Mouse (Mus musculus): ENCODE results near the gene Cpm. TPM values are rescaled to one million over a fixed set of nuclear protein-coding genes. Genes with fewer than 3 reads are reported as not detected.

The Cpm gene
- total RNA-seq, 1 experiment, result 4.8 TPM

DNA sequence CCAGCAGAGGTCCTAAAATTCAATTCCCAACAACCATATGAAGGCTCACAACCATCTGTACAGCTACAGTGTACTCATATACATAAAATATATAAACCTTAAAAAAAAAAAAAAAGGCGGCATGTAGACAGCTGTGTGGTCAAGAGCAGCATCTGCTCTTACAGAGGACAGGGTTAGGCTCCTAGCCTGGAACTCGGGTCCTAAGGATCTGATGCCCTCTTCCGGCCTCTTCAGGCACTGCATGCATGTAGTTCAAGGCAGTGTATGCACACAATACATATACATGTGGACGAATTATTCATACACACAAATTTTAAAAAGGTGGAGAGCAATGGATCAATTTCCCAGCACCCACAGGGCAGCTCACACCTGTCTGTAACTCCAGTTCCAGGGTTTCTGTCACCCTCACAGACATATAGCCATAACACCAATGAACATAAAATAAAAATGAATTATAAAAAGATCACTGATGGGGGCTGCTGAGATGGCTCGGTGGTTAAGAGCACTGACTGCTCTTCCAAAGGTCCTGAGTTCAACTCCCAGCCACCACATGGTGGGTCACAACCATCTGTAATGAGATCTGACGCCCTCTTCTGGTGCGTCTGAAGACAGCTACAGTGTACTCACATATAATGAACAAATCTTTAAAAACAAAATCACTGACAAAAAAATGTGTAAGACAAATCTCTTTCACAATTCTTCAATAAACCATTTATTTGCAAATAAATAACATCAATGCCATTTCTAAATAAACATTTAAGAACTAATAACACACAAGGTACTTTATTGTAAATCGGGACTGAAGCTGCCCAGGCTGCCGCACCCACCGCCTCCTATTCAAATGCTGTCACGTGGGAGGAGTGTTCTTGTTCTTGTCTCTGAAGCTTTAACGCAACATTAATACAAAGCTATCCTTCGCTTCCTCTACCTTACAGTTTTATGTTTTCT lies 59.2 kb downstream of the Cpm start:
- H3K9ac ChIP-seq (ENCODE audit: insufficient read depth, low read depth, low read length, poor library complexity, severe bottlenecking), result no peak overlapping the region
- no peak overlapping the region for H3K4me3 ChIP-seq (ENCODE audit: insufficient read depth in 1 of 2, low read depth in 1 of 2, low read length in 2 of 2, poor library complexity in 1 of 2, severe bottlenecking in 1 of 2)
- H3K36me3 ChIP-seq (ENCODE audit: control insufficient read depth, insufficient read depth, low read length, poor library complexity, severe bottlenecking), result peaks cover 25% of the 10 kb centered on the region
- H3K4me1 ChIP-seq (ENCODE audit: control insufficient read depth in 2 of 2, insufficient read depth in 2 of 2, low read length in 2 of 2, poor library complexity in 1 of 2), result peaks cover 0 to 6% of the 10 kb centered on the region in 2 experiments; a peak in 1 of 4 replicates
- TF ChIP-seq ZNF384 (IDR thresholded peaks at IDR 0.05; ENCODE audit: low read depth, low read length) (peak; percentile 75; the same call in 1 of the 2 replicates), HCFC1 (IDR thresholded peaks at IDR 0.05; ENCODE audit: borderline replicate concordance, insufficient read depth, low read length) (no peak), CHD2 (IDR thresholded peaks at IDR 0.05; ENCODE audit: low read depth, low read length) (0 out of 2 replicates have a peak, but pooled peaks have one; percentile 11)
- in situ Hi-C loops (cut with MboI; ENCODE audit: low sequenced_read_pairs in 2 of 2, unreplicated experiment in 2 of 2), result no loop called here
- no peaks in the 10 kb centered on the region for H3K9me3 ChIP-seq (ENCODE audit: control insufficient read depth, insufficient read depth, low read depth, low read length)
- H3K27ac ChIP-seq (ENCODE audit: insufficient read depth, low read depth, low read length, poor library complexity, severe bottlenecking), result no peak overlapping the region
- DNase-seq (ENCODE audit: low read depth, low spot score), result no peak

DNA sequence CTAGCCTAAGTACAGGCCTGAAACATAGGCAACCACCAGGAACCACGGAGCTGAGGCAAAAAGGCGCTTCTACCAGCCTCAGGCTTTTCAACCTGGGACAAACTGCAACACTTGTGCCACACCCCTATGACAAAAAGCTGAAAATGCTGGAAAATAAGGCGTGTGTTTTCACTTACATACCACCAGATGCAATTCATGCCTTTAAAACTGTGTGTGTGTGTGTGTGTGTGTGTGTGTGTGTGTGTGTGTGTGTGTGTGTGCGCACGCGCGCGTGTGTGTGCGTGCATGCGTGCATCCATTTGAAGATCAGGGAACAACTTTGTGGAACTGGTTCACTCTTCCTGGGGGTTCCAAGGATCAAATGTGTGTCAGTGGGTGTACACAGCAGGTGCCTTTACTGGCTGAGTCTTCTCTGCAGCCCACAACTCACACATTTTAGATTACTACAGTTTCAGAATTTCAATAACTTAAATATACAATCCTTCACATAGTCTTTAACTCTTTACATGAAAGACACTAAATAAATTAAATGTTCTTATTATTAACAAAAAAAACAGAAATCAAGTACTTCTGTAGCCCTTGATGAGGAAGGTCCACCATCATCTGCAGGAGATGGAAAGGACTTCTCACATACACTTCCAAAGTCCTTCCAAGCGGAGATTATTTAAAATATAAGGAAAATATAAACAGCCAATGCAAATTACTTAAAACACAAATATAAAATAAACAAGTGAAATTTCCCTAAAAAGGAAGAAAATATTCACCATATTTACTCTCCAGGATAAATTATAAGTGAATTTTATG lies 60.2 kb downstream of the Cpm start:
- Histone ChIP-seq H3K36me3 (ENCODE audit: control insufficient read depth, insufficient read depth, low read length, poor library complexity, severe bottlenecking) (peaks cover 27% of the 10 kb centered on the region), H3K27ac (ENCODE audit: insufficient read depth, low read depth, low read length, poor library complexity, severe bottlenecking) (no peak overlapping the region), H3K9me3 (ENCODE audit: control insufficient read depth, insufficient read depth, low read depth, low read length) (no peaks in the 10 kb centered on the region), H3K4me3 (ENCODE audit: insufficient read depth in 1 of 2, low read depth in 1 of 2, low read length in 2 of 2, poor library complexity in 1 of 2, severe bottlenecking in 1 of 2) (no peak overlapping the region), H3K4me1 (ENCODE audit: control insufficient read depth in 2 of 2, insufficient read depth in 2 of 2, low read length in 2 of 2, poor library complexity in 1 of 2) (no peaks in the 10 kb centered on the region), H3K9ac (ENCODE audit: insufficient read depth, low read depth, low read length, poor library complexity, severe bottlenecking) (no peak overlapping the region)
- in situ Hi-C loops (cut with MboI; ENCODE audit: low sequenced_read_pairs in 2 of 2, unreplicated experiment in 2 of 2), result no loop called here
- no peak for DNase-seq (ENCODE audit: low read depth, low spot score)
- TF ChIP-seq ZC3H11A (IDR thresholded peaks at IDR 0.05; ENCODE audit: borderline replicate concordance, low read depth, low read length) (no peak), CHD2 (IDR thresholded peaks at IDR 0.05; ENCODE audit: low read depth, low read length) (no peak), HCFC1 (IDR thresholded peaks at IDR 0.05; ENCODE audit: borderline replicate concordance, insufficient read depth, low read length) (no peak), ZNF384 (IDR thresholded peaks at IDR 0.05; ENCODE audit: low read depth, low read length) (no peak), MAFK (IDR thresholded peaks at IDR 0.05; ENCODE audit: insufficient read depth, low read depth, low read length) (no peak)

- Histone ChIP-seq H3K9me3 (ENCODE audit: control insufficient read depth, insufficient read depth, low read depth, low read length) (no peaks in the 10 kb centered on the region), H3K36me3 (ENCODE audit: control insufficient read depth, insufficient read depth, low read length, poor library complexity, severe bottlenecking) (peaks cover 30% of the 10 kb centered on the region), H3K4me1 (ENCODE audit: control insufficient read depth in 2 of 2, insufficient read depth in 2 of 2, low read length in 2 of 2, poor library complexity in 1 of 2) (no peaks in the 10 kb centered on the region), H3K4me3 (ENCODE audit: insufficient read depth in 1 of 2, low read depth in 1 of 2, low read length in 2 of 2, poor library complexity in 1 of 2, severe bottlenecking in 1 of 2) (no peak overlapping the region), H3K9ac (ENCODE audit: insufficient read depth, low read depth, low read length, poor library complexity, severe bottlenecking) (no peak overlapping the region), H3K27ac (ENCODE audit: insufficient read depth, low read depth, low read length, poor library complexity, severe bottlenecking) (no peak overlapping the region)
- DNase-seq (ENCODE audit: low read depth, low spot score), result no peak
- TF ChIP-seq MAFK (IDR thresholded peaks at IDR 0.05; ENCODE audit: insufficient read depth, low read depth, low read length) (no peak), ZC3H11A (IDR thresholded peaks at IDR 0.05; ENCODE audit: borderline replicate concordance, low read depth, low read length) (no peak), ZNF384 (IDR thresholded peaks at IDR 0.05; ENCODE audit: low read depth, low read length) (no peak)
- in situ Hi-C loops (cut with MboI; ENCODE audit: low sequenced_read_pairs in 2 of 2, unreplicated experiment in 2 of 2), result no loop called here
Observed at GRCm38 (mm10) chr10:117690101-117690352, 60.7 kb downstream of the Cpm start.

DNA sequence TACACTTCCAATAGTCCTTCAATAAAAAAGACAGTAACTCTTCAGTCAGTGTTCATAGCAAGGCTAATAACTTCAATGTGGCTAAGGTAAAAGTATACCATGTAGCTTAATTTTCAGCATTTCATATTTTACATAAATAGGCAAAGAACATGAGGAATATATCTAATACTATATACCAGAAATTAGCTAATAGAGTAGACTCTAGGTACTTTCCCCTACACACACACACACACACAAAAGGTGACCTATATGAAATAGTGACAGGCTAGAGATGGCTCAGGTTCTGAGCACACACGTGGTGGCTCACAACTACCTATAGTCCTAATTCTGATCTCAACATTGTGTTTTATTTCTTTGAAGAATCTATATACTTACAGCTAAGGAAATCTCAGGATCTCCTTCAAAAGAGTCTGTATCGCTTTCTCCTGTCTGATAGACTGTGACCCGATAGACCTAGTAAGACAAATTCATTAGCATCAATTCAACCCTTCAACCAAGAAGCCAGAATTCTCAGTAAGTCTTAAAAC lies 61.5 kb downstream of the Cpm start:
- no peak overlapping the region for H3K9ac ChIP-seq (ENCODE audit: insufficient read depth, low read depth, low read length, poor library complexity, severe bottlenecking)
- H3K36me3 ChIP-seq (ENCODE audit: control insufficient read depth, insufficient read depth, low read length, poor library complexity, severe bottlenecking), result peaks cover 30% of the 10 kb centered on the region
- no peaks in the 10 kb centered on the region for H3K4me1 ChIP-seq (ENCODE audit: control insufficient read depth in 2 of 2, insufficient read depth in 2 of 2, low read length in 2 of 2, poor library complexity in 1 of 2)
- TF ChIP-seq ZNF384 (IDR thresholded peaks at IDR 0.05; ENCODE audit: low read depth, low read length) (no peak), CHD2 (IDR thresholded peaks at IDR 0.05; ENCODE audit: low read depth, low read length) (no peak), MAFK (IDR thresholded peaks at IDR 0.05; ENCODE audit: insufficient read depth, low read depth, low read length) (no peak), ZC3H11A (IDR thresholded peaks at IDR 0.05; ENCODE audit: borderline replicate concordance, low read depth, low read length) (no peak), HCFC1 (IDR thresholded peaks at IDR 0.05; ENCODE audit: borderline replicate concordance, insufficient read depth, low read length) (no peak)
- in situ Hi-C loops (cut with MboI; ENCODE audit: low sequenced_read_pairs in 2 of 2, unreplicated experiment in 2 of 2), result no loop called here
- no peak overlapping the region for H3K4me3 ChIP-seq (ENCODE audit: insufficient read depth in 1 of 2, low read depth in 1 of 2, low read length in 2 of 2, poor library complexity in 1 of 2, severe bottlenecking in 1 of 2)
- no peak overlapping the region for H3K27ac ChIP-seq (ENCODE audit: insufficient read depth, low read depth, low read length, poor library complexity, severe bottlenecking)
- no peaks in the 10 kb centered on the region for H3K9me3 ChIP-seq (ENCODE audit: control insufficient read depth, insufficient read depth, low read depth, low read length)
- DNase-seq (ENCODE audit: low read depth, low spot score), result no peak
